Mouse (Mus musculus): ENCODE measurements around the gene Olfr1383. TPM values are rescaled to one million over a fixed set of nuclear protein-coding genes. Genes with fewer than 3 reads are reported as not detected.
"Not testable (repeated sequence)": the region's sequence is repeated elsewhere in the genome, so short reads cannot be mapped to it uniquely, and the experiment has no call there.

The Olfr1383 gene
- total RNA-seq (2021) = not detected
- long read RNA-seq, experiment 1 = 0 reads
- long read RNA-seq, experiment 2 = 0 reads

- DNase-seq (ENCODE audit: low spot score in 2 of 2) = no peak
Measured at GRCm38 (mm10) chr11:49519348-49519747, at the start of gene Olfr1383. Gene Olfr1383 (plus strand): TSS chr11:49519648.

- DNase-seq (ENCODE audit: low spot score in 2 of 2) = no peak
Measured at GRCm38 (mm10) chr11:49485973-49486372, 33.5 kb upstream of the Olfr1383 start.

GRCm38 (mm10) chr11:49488770-49489169 lies 30.7 kb upstream of the Olfr1383 start, which contains the start of gene Olfr1385:
Gene Olfr1385 (plus strand): TSS chr11:49489070.
- DNase-seq (ENCODE audit: low spot score in 2 of 2) = not testable (repeated sequence)

- DNase-seq (ENCODE audit: low spot score in 2 of 2) = no peak
Measured at GRCm38 (mm10) chr11:49518086-49518485, 1.4 kb upstream of the Olfr1383 start.

- DNase-seq (ENCODE audit: low spot score in 2 of 2) = no peak
Measured at GRCm38 (mm10) chr11:49527947-49528346, 8.5 kb downstream of the Olfr1383 start, which contains the start of gene Olfr1382. Gene Olfr1382 (plus strand): TSS chr11:49528247.

- no peak for DNase-seq (ENCODE audit: low spot score in 2 of 2)
Measured at GRCm38 (mm10) chr11:49532761-49533160, 13.3 kb downstream of the Olfr1383 start.

- DNase-seq (ENCODE audit: low spot score in 2 of 2) = not testable (repeated sequence)
Measured at GRCm38 (mm10) chr11:49536631-49537030, 17.2 kb downstream of the Olfr1383 start.

- DNase-seq (ENCODE audit: low spot score in 2 of 2) = not testable (repeated sequence)
Measured at GRCm38 (mm10) chr11:49543149-49543548, 23.7 kb downstream of the Olfr1383 start, which contains the start of gene Olfr1381. Gene Olfr1381 (plus strand): TSS chr11:49543449.

GRCm38 (mm10) chr11:49554033-49554432 lies 34.6 kb downstream of the Olfr1383 start:
- DNase-seq (ENCODE audit: low spot score in 2 of 2) = not testable (repeated sequence)

- not testable (repeated sequence) for DNase-seq (ENCODE audit: low spot score in 2 of 2)
Measured at GRCm38 (mm10) chr11:49556578-49556977, 37.1 kb downstream of the Olfr1383 start, which contains the start of gene Olfr1380. Gene Olfr1380 (plus strand): TSS chr11:49556878.

- not testable (repeated sequence) for DNase-seq (ENCODE audit: low spot score in 2 of 2)
Measured at GRCm38 (mm10) chr11:49575054-49575453, 55.6 kb downstream of the Olfr1383 start.

Other genes starting within 250 kb of the Olfr1383 start
- under 1 TPM; 0.20 to 0.36 TPM for gene Olfr1393, start 241.3 kb upstream of the Olfr1383 start, total RNA-seq (2021)
- gene Olfr1392, start 234.4 kb upstream of the Olfr1383 start, total RNA-seq (2021) = under 1 TPM in 1 of 2 experiments, not detected in 1; 0.20 TPM
- gene Olfr10, start 214.9 kb upstream of the Olfr1383 start, total RNA-seq (2021) = not detected
- not detected for gene Olfr1391, start 196.9 kb upstream of the Olfr1383 start, total RNA-seq (2021)
- gene Olfr1390, start 184.5 kb upstream of the Olfr1383 start, total RNA-seq (2021) = not detected
- not detected for gene Olfr1389, start 96.6 kb upstream of the Olfr1383 start, total RNA-seq (2021)
- gene Olfr1388, start 83.0 kb upstream of the Olfr1383 start, total RNA-seq (2021) = under 1 TPM; 0.14 to 0.17 TPM
- not detected for gene Olfr1387, start 64.3 kb upstream of the Olfr1383 start, total RNA-seq (2021)
- gene Olfr1386, start 54.6 kb upstream of the Olfr1383 start, total RNA-seq (2021) = not detected
- not detected for gene Olfr1385, start 30.6 kb upstream of the Olfr1383 start, total RNA-seq (2021)
- not detected for gene Olfr1384, start 12.9 kb upstream of the Olfr1383 start, total RNA-seq (2021)
- gene Olfr1382, start 8.6 kb downstream of the Olfr1383 start, total RNA-seq (2021) = not detected
- gene Olfr1381, start 23.8 kb downstream of the Olfr1383 start, total RNA-seq (2021) = not detected
- not detected for gene Olfr1380, start 37.2 kb downstream of the Olfr1383 start, total RNA-seq (2021)
- 10 to 100 TPM; 23.3 to 24.2 TPM for gene Flt4, start 89.6 kb downstream of the Olfr1383 start, total RNA-seq (2021)
- gene Scgb3a1, start 144.0 kb downstream of the Olfr1383 start, total RNA-seq (2021) = not detected
- 100 to 1,000 TPM in 1 of 2 experiments, 10 to 100 TPM in 1; 93.1 to 102 TPM for gene Cnot6, start 193.1 kb downstream of the Olfr1383 start, total RNA-seq (2021)

Measured in adrenal gland, postnatal 4 days (tissue).